Mouse (Mus musculus): ENCODE measurements around the gene G0s2. TPM values are rescaled to one million over a fixed set of nuclear protein-coding genes. Genes with fewer than 3 reads are reported as not detected.

The G0s2 gene
- 33.3 and 41.1 TPM in 2 replicates for polyA plus RNA-seq (2012; rRNA removed)

DNA sequence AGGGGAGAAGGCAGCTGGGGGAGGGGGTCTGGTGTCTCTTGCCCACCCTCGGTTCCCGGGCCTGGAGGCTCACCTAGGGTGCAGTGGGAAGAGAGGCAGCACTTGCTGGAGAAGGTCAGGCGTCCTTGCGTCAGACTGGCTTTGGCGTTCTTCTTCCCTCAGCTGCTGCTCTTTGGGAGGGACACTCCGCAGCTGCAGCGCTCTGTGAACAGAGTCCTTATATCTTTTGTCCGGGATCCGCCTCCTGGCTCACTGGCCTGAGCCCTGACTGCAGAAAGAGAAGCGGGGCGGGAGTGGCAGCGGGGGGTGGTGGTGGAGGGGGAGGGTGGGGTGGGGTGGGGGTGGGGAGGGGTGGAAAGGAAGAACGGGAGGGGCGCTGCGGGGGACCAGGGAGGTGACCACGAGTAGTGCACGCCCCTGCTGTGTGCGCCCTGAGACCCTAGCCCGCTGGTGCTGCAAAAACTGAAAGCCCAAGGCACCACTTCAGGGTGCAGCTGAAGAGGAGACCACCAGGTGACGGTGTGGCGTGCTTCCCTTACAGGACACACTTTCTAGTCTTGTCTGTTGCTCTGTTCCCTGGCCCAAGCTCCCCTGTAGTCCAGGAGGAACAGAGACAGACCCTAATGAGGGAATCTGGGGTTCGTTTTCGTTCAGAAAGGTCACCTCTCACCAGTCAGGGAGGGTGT is at the start of gene G0s2:
Gene G0s2 (minus strand): TSS at position 302 of the 686 bp plus-strand sequence.

DNA sequence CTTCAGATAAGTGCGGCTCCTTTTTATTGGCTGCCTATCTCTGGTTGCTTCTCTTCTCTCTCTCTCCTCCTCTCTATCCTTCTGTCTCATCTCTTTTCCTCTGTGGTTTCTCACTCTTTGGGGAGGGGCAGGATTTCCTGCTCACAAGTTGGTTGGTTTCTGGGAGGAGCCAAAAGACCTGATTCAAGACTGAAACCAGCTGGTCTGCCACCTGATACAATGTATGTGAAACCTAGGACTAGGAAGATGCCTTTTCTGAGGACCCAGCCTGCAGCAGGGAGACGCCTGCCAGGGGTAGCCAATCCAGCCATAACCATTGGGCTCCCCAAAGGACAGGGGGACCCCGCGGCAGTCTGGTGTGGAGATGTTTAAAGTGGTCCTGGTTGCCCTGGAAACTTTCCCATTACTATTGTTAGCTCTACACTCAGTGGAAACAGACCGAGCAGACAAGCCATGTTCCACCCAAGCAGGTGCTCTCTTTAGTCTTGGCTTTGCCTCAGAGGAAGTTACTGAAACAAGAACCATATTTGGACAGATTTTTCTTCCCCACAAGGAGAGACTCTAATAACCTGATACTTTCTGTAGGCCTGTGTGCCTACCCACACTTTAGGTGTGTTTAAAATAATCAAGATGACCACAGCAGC is 8.9 kb downstream of the G0s2 start, which contains the start of gene Hsd11b1:
Gene Hsd11b1 (minus strand): TSS at position 121 of the 644 bp plus-strand sequence.

Other genes with a start within 250 kb of the G0s2 start
- 0.03 and 0.06 TPM in 2 replicates for gene Syt14, start 237.4 kb downstream of the G0s2 start, polyA plus RNA-seq (2012; rRNA removed)
- 6.7 and 9.0 TPM in 2 replicates for gene Diexf, start 142.9 kb downstream of the G0s2 start, polyA plus RNA-seq (2012; rRNA removed)
- 81.4 and 104 TPM in 2 replicates for gene Irf6, start 120.1 kb downstream of the G0s2 start, polyA plus RNA-seq (2012; rRNA removed)
- gene A130010J15Rik, start 105.2 kb downstream of the G0s2 start, polyA plus RNA-seq (2012; rRNA removed), result 2.8 and 3.6 TPM in 2 replicates
- 1.4 and 2.5 TPM in 2 replicates for gene Traf3ip3, start 71.5 kb downstream of the G0s2 start, polyA plus RNA-seq (2012; rRNA removed)
- 90.3 and 102 TPM in 2 replicates for gene Lamb3, start 65.5 kb downstream of the G0s2 start, polyA plus RNA-seq (2012; rRNA removed)
- gene Hsd11b1, start 9.1 kb downstream of the G0s2 start, polyA plus RNA-seq (2012; rRNA removed), result 5.0 and 8.3 TPM in 2 replicates
- gene Camk1g, start 97.1 kb upstream of the G0s2 start, polyA plus RNA-seq (2012; rRNA removed), result 0.40 and 0.45 TPM in 2 replicates